Mouse (Mus musculus): Measurements from ENCODE around the gene Rcn3. TPM values are rescaled to one million over a fixed set of nuclear protein-coding genes. Genes with fewer than 3 reads are reported as not detected.
"Not testable (repeated sequence)": the region's sequence is repeated elsewhere in the genome, so short reads cannot be mapped to it uniquely, and the experiment has no call there.

The Rcn3 gene
- polyA plus RNA-seq, 1 experiment from 2014 or later, result 63.3 TPM

DNA sequence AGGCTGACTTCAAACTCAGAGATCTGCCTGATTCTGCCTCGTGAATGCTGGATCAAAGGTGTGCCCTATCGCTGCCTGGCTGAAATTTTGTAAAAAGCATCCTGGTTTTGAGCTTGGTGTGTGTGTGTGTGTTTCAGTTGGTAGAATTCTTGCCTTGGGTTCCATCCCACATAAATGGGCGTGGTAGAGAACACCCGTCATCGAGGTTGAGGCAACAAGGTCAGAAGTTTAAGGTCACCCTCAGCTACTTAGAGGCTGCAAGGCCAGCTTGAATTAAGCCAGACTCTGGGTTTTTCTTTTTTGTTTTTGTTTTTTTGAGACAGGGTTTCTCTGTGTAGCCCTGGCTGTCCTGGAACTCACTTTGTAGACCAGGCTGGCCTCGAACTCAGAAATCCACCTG lies 26.3 kb upstream of the Rcn3 start:
- no peak for ATAC-seq
- Histone ChIP-seq H3K36me3 (ENCODE audit: control insufficient read depth, insufficient read depth, low read length) (peaks cover 36% of the 10 kb centered on the region), H3K4me3 (ENCODE audit: low read length) (no peak overlapping the region), H3K9me3 (ENCODE audit: control insufficient read depth, low read length) (no peaks in the 10 kb centered on the region), H3K4me1 (ENCODE audit: control insufficient read depth, insufficient read depth, low read depth, low read length) (peaks cover 11% of the 10 kb centered on the region), H3K4me2 (ENCODE audit: low read length) (no peak overlapping the region), H3K27ac (ENCODE audit: low read depth, low read length) (no peak overlapping the region), H3K9ac (ENCODE audit: low read depth, low read length) (no peak overlapping the region), H3K27me3 (replicated peaks; ENCODE audit: control insufficient read depth, insufficient read depth, low read length) (no peaks in the 10 kb centered on the region)
- WGBS, result 90% methylated on average over 6 of the region's 6 CpGs

GRCm38 (mm10) chr7:45117566-45117965 lies 25.5 kb upstream of the Rcn3 start:
- peaks cover 4% of the 10 kb centered on the region for H3K4me1 ChIP-seq (ENCODE audit: control insufficient read depth, insufficient read depth, low read depth, low read length)
- H3K27me3 ChIP-seq (replicated peaks; ENCODE audit: control insufficient read depth, insufficient read depth, low read length), result no peaks in the 10 kb centered on the region
- H3K9me3 ChIP-seq (ENCODE audit: control insufficient read depth, low read length), result no peaks in the 10 kb centered on the region
- H3K4me3 ChIP-seq (ENCODE audit: low read length), result no peak overlapping the region
- H3K4me2 ChIP-seq (ENCODE audit: low read length), result no peak overlapping the region
- H3K36me3 ChIP-seq (ENCODE audit: control insufficient read depth, insufficient read depth, low read length), result peaks cover 30% of the 10 kb centered on the region
- 73% methylated on average over 8 of the region's 8 CpGs for WGBS
- H3K9ac ChIP-seq (ENCODE audit: low read depth, low read length), result no peak overlapping the region
- no peak overlapping the region for H3K27ac ChIP-seq (ENCODE audit: low read depth, low read length)
- no peak for ATAC-seq

GRCm38 (mm10) chr7:45113476-45113875 lies 21.5 kb upstream of the Rcn3 start:
- Histone ChIP-seq H3K9me3 (ENCODE audit: control insufficient read depth, low read length) (no peaks in the 10 kb centered on the region), H3K27me3 (replicated peaks; ENCODE audit: control insufficient read depth, insufficient read depth, low read length) (no peaks in the 10 kb centered on the region), H3K4me2 (ENCODE audit: low read length) (no peak overlapping the region), H3K4me1 (ENCODE audit: control insufficient read depth, insufficient read depth, low read depth, low read length) (no peaks in the 10 kb centered on the region), H3K9ac (ENCODE audit: low read depth, low read length) (no peak overlapping the region), H3K36me3 (ENCODE audit: control insufficient read depth, insufficient read depth, low read length) (0 out of 2 replicates have a peak, but pooled peaks cover 2% of the 10 kb centered on the region), H3K27ac (ENCODE audit: low read depth, low read length) (no peak overlapping the region), H3K4me3 (ENCODE audit: low read length) (no peak overlapping the region)
- ATAC-seq, result no peak
- 82% methylated on average over 2 of the region's 2 CpGs for WGBS

DNA sequence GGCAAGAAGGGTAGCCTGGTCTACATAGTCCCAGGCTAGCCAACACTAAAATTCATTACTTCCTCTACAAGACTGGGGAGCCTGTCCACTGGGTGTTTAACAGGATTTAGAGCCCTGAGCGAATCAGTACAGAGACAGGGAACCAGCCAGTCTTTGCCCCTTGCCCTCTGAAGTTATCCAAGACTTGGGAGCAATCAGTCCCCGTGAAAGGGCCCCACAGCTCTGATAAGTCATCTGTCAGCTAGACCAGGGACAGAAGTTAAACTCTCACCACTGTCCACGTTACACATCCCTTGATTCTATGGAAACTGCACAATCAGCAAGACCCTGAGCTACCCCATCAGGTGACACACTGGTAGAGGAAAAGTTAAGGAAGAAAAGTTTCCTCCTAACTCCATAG lies 20.5 kb upstream of the Rcn3 start:
- H3K4me2 ChIP-seq (ENCODE audit: low read length), result no peak overlapping the region
- H3K4me1 ChIP-seq (ENCODE audit: control insufficient read depth, insufficient read depth, low read depth, low read length), result no peaks in the 10 kb centered on the region

DNA sequence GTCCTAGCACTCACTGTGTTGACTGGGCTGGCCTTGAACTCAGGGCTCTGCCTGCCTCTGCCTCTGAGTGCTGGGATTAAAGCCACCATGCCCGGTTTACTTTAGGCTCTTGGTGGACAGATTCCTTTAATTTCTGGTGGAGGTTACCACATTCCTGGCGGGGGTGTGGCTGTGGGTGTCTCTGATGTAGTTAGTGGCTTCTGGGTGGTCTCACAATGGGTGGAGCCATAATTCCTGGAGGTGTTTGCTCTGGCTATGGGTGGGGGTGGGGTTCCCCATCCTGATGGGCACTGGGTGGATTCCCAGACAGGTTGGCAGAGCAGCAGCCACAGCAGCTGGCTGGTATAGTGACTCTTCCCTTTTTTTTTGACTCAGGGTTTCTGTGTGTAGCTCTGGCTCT lies 19.9 kb upstream of the Rcn3 start:
- no peak overlapping the region for H3K4me2 ChIP-seq (ENCODE audit: low read length)
- no peaks in the 10 kb centered on the region for H3K9me3 ChIP-seq (ENCODE audit: control insufficient read depth, low read length)
- no peak overlapping the region for H3K27ac ChIP-seq (ENCODE audit: low read depth, low read length)
- no peaks in the 10 kb centered on the region for H3K36me3 ChIP-seq (ENCODE audit: control insufficient read depth, insufficient read depth, low read length)
- 72% methylated on average over 2 of the region's 2 CpGs for WGBS
- H3K4me1 ChIP-seq (ENCODE audit: control insufficient read depth, insufficient read depth, low read depth, low read length), result no peaks in the 10 kb centered on the region
- no peaks in the 10 kb centered on the region for H3K27me3 ChIP-seq (replicated peaks; ENCODE audit: control insufficient read depth, insufficient read depth, low read length)
- H3K4me3 ChIP-seq (ENCODE audit: low read length), result no peak overlapping the region
- no peak for ATAC-seq
- no peak overlapping the region for H3K9ac ChIP-seq (ENCODE audit: low read depth, low read length)

More for the DNA sequence above, 20.5 kb upstream of the Rcn3 start:
- Histone ChIP-seq H3K9me3 (ENCODE audit: control insufficient read depth, low read length) (no peaks in the 10 kb centered on the region), H3K4me3 (ENCODE audit: low read length) (no peak overlapping the region), H3K27me3 (replicated peaks; ENCODE audit: control insufficient read depth, insufficient read depth, low read length) (no peaks in the 10 kb centered on the region), H3K36me3 (ENCODE audit: control insufficient read depth, insufficient read depth, low read length) (no peaks in the 10 kb centered on the region), H3K9ac (ENCODE audit: low read depth, low read length) (no peak overlapping the region), H3K27ac (ENCODE audit: low read depth, low read length) (no peak overlapping the region)
- WGBS, result 75% methylated on average over 3 of the region's 3 CpGs
- no peak for ATAC-seq

DNA sequence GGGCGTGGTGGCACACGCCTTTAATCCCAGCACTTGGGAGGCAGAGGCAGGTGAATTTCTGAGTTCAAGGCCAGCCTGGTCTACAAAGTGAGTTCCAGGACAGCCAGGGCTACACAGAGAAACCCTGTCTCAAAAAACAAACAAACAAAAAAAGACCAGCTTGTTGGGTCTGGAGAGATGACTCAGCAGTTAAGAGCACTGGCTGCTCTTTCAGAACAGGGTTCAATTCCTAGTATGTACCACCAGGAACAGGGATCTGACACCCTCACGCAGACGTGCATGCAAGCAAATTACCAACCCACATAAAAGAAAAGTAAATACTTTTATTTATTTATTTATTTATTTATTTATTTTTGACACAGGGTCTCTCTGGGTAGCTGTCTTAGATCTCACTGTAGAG lies 18.1 kb upstream of the Rcn3 start:
- not testable (repeated sequence) for H3K4me3 ChIP-seq (ENCODE audit: low read length); H3K36me3 ChIP-seq (ENCODE audit: control insufficient read depth, insufficient read depth, low read length); H3K4me1 ChIP-seq (ENCODE audit: control insufficient read depth, insufficient read depth, low read depth, low read length); H3K9me3 ChIP-seq (ENCODE audit: control insufficient read depth, low read length); H3K4me2 ChIP-seq (ENCODE audit: low read length); H3K9ac ChIP-seq (ENCODE audit: low read depth, low read length); ATAC-seq; H3K27ac ChIP-seq (ENCODE audit: low read depth, low read length); H3K27me3 ChIP-seq (replicated peaks; ENCODE audit: control insufficient read depth, insufficient read depth, low read length)
- WGBS, result 90% methylated on average over 4 of the region's 4 CpGs

GRCm38 (mm10) chr7:45107052-45107645 lies 15.1 kb upstream of the Rcn3 start:
- Histone ChIP-seq H3K27me3 (replicated peaks; ENCODE audit: control insufficient read depth, insufficient read depth, low read length) (no peaks in the 10 kb centered on the region), H3K4me3 (ENCODE audit: low read length) (no peak overlapping the region), H3K4me1 (ENCODE audit: control insufficient read depth, insufficient read depth, low read depth, low read length) (no peaks in the 10 kb centered on the region), H3K4me2 (ENCODE audit: low read length) (no peak overlapping the region), H3K27ac (ENCODE audit: low read depth, low read length) (no peak overlapping the region), H3K36me3 (ENCODE audit: control insufficient read depth, insufficient read depth, low read length) (no peaks in the 10 kb centered on the region), H3K9ac (ENCODE audit: low read depth, low read length) (no peak overlapping the region), H3K9me3 (ENCODE audit: control insufficient read depth, low read length) (no peaks in the 10 kb centered on the region)
- ATAC-seq, result no peak
- WGBS, result 54% methylated on average over 5 of the region's 5 CpGs

DNA sequence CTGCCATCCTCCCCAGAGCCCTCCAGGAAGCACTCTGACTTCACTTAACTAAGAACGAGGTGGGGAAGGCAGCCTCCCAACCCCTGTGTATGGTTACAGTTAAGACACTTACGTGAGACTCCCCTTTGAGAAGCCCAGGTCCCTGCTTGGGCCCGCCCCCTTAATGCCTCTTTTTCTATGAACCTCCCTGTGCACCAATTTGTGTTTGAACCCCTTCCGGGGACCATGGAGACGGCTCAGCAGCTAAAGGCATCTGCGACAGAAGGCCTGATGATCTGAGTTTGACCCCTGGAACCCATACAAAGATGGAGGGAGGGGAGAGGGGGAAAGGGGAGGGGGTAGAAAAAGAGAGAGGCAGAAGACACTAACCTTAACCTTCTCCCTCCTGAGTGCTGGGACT lies 14.4 kb upstream of the Rcn3 start:
- no peaks in the 10 kb centered on the region for H3K36me3 ChIP-seq (ENCODE audit: control insufficient read depth, insufficient read depth, low read length)
- ATAC-seq, result no peak
- WGBS, result 21% methylated on average over 6 of the region's 6 CpGs

GRCm38 (mm10) chr7:45105491-45105890 lies 13.5 kb upstream of the Rcn3 start:
- H3K9ac ChIP-seq (ENCODE audit: low read depth, low read length), result no peak overlapping the region
- no peak overlapping the region for H3K4me3 ChIP-seq (ENCODE audit: low read length)
- 79% methylated on average over 8 of the region's 8 CpGs for WGBS
- no peaks in the 10 kb centered on the region for H3K27me3 ChIP-seq (replicated peaks; ENCODE audit: control insufficient read depth, insufficient read depth, low read length)
- no peak overlapping the region for H3K27ac ChIP-seq (ENCODE audit: low read depth, low read length)
- no peaks in the 10 kb centered on the region for H3K36me3 ChIP-seq (ENCODE audit: control insufficient read depth, insufficient read depth, low read length)
- H3K4me2 ChIP-seq (ENCODE audit: low read length), result no peak overlapping the region
- ATAC-seq, result no peak
- no peaks in the 10 kb centered on the region for H3K9me3 ChIP-seq (ENCODE audit: control insufficient read depth, low read length)
- no peaks in the 10 kb centered on the region for H3K4me1 ChIP-seq (ENCODE audit: control insufficient read depth, insufficient read depth, low read depth, low read length)

More for the DNA sequence above, 14.4 kb upstream of the Rcn3 start:
- no peak overlapping the region for H3K27ac ChIP-seq (ENCODE audit: low read depth, low read length)
- H3K4me2 ChIP-seq (ENCODE audit: low read length), result no peak overlapping the region
- no peaks in the 10 kb centered on the region for H3K4me1 ChIP-seq (ENCODE audit: control insufficient read depth, insufficient read depth, low read depth, low read length)
- no peaks in the 10 kb centered on the region for H3K9me3 ChIP-seq (ENCODE audit: control insufficient read depth, low read length)
- no peak overlapping the region for H3K9ac ChIP-seq (ENCODE audit: low read depth, low read length)
- no peaks in the 10 kb centered on the region for H3K27me3 ChIP-seq (replicated peaks; ENCODE audit: control insufficient read depth, insufficient read depth, low read length)
- H3K4me3 ChIP-seq (ENCODE audit: low read length), result no peak overlapping the region

- WGBS, result 81% methylated on average over 5 of the region's 5 CpGs
- H3K4me3 ChIP-seq (ENCODE audit: low read length), result no peak overlapping the region
These were observed 12.9 kb upstream of the Rcn3 start for GRCm38 (mm10) chr7:45104941-45105340.

More at GRCm38 (mm10) chr7:45104941-45105340, 12.9 kb upstream of the Rcn3 start:
- ATAC-seq, result no peak
- no peak overlapping the region for H3K27ac ChIP-seq (ENCODE audit: low read depth, low read length)
- H3K4me1 ChIP-seq (ENCODE audit: control insufficient read depth, insufficient read depth, low read depth, low read length), result no peaks in the 10 kb centered on the region
- no peak overlapping the region for H3K9ac ChIP-seq (ENCODE audit: low read depth, low read length)
- no peak overlapping the region for H3K4me2 ChIP-seq (ENCODE audit: low read length)
- no peaks in the 10 kb centered on the region for H3K27me3 ChIP-seq (replicated peaks; ENCODE audit: control insufficient read depth, insufficient read depth, low read length)
- no peaks in the 10 kb centered on the region for H3K9me3 ChIP-seq (ENCODE audit: control insufficient read depth, low read length)
- H3K36me3 ChIP-seq (ENCODE audit: control insufficient read depth, insufficient read depth, low read length), result no peaks in the 10 kb centered on the region
